ENCODE assay signal across 13 mouse cellular contexts in genomic region chr11:107705476-107706074, GRCm38 (mm10). TPM values are rescaled to one million over a fixed set of nuclear protein-coding genes. Genes with fewer than 3 reads are reported as not detected.
DNase-seq lines count a peak whose midpoint lies in the region; ATAC-seq and TF ChIP-seq lines count a peak whose summit lies in the region.
"Had no signal": no experiment of that assay in that cellular context is flagged by ENCODE, and none has a peak within 500 bp of the region (broad histone marks: within the 10 kb centered on the region; RNA-seq: fewer than 3 reads in every experiment).

No protein-coding gene starts in this region.

- H3K9me3 ChIP-seq in midbrain, embryonic 10.5 days (replicated peaks) = no peaks in the 10 kb centered on the region
- no peaks in the 10 kb centered on the region for H3K9me3 ChIP-seq in midbrain, embryonic 15.5 days
- no peaks in the 10 kb centered on the region for H3K9me3 ChIP-seq in hindbrain, postnatal 0 days (ENCODE audit: low read length)
- H3K9me3 ChIP-seq in forebrain, embryonic 15.5 days = no peaks in the 10 kb centered on the region
- no peaks in the 10 kb centered on the region for H3K9me3 ChIP-seq in stomach, postnatal 0 days (ENCODE audit: control insufficient read depth, low read length)
- H3K9me3 ChIP-seq: embryonic facial prominence, embryonic 10.5 days; forebrain, embryonic 12.5 days; liver, embryonic 13.5 days had no signal

- no peaks in the 10 kb centered on the region for H3K36me3 ChIP-seq in midbrain, embryonic 10.5 days
- no peaks in the 10 kb centered on the region for H3K36me3 ChIP-seq in midbrain, embryonic 15.5 days (replicated peaks)
- no peaks in the 10 kb centered on the region for H3K36me3 ChIP-seq in hindbrain, postnatal 0 days (ENCODE audit: insufficient read depth, low read length)
- H3K36me3 ChIP-seq in forebrain, embryonic 15.5 days = no peaks in the 10 kb centered on the region
- no peaks in the 10 kb centered on the region for H3K36me3 ChIP-seq in stomach, postnatal 0 days (ENCODE audit: control insufficient read depth, insufficient read depth, low read length)
- H3K36me3 ChIP-seq: embryonic facial prominence, embryonic 10.5 days; forebrain, embryonic 12.5 days; liver, embryonic 13.5 days had no signal

- no peak for DNase-seq in midbrain, embryonic 10.5 days (ENCODE audit: low spot score)
- DNase-seq in cerebellum, adult 2 months = peak; percentile 65 to 75
- no peak for DNase-seq in hindbrain, postnatal 0 days (ENCODE audit: low spot score)
- peak; percentile 60 for DNase-seq in lung, postnatal 25 days (ENCODE audit: low spot score)
- no peak for DNase-seq in stomach, postnatal 0 days (ENCODE audit: low spot score)
- DNase-seq: gastrocnemius, postnatal 14 days; liver, embryonic 13.5 days had no signal

- TF ChIP-seq POLR2A in cerebellum, adult 2 months (IDR thresholded peaks at IDR 0.05; ENCODE audit: borderline replicate concordance, insufficient read depth, low read length) = no peak

- ATAC-seq in midbrain, embryonic 15.5 days (replicated peaks) = no peak
- peak; percentile 11; the same call in 1 of the 2 replicates for ATAC-seq in hindbrain, postnatal 0 days
- no peak for ATAC-seq in forebrain, embryonic 15.5 days (replicated peaks)
- ATAC-seq in stomach, postnatal 0 days (ENCODE audit: low FRiP score, low TSS enrichment) = no peak
- ATAC-seq: intestine, postnatal 0 days had no signal

- H3K4me1 ChIP-seq in midbrain, embryonic 10.5 days = peaks cover 55% of the 10 kb centered on the region
- H3K4me1 ChIP-seq in midbrain, embryonic 15.5 days = peaks cover 30% of the 10 kb centered on the region; the same call in 1 of the 2 replicates
- peaks cover 22% of the 10 kb centered on the region for H3K4me1 ChIP-seq in cerebellum, adult 2 months (ENCODE audit: control insufficient read depth, insufficient read depth, low read length)
- peaks cover 18% of the 10 kb centered on the region for H3K4me1 ChIP-seq in hindbrain, postnatal 0 days (ENCODE audit: insufficient read depth, low read length)
- H3K4me1 ChIP-seq in forebrain, embryonic 15.5 days = peaks cover 9% of the 10 kb centered on the region
- no peaks in the 10 kb centered on the region for H3K4me1 ChIP-seq in stomach, postnatal 0 days (replicated peaks; ENCODE audit: control insufficient read depth, insufficient read depth)

- H3K27me3 ChIP-seq in midbrain, embryonic 10.5 days (ENCODE audit: low read depth, poor library complexity, severe bottlenecking) = peaks cover 54% of the 10 kb centered on the region
- H3K27me3 ChIP-seq in midbrain, embryonic 15.5 days (replicated peaks) = peaks cover 7% of the 10 kb centered on the region; the same call in 1 of the 2 replicates
- no peaks in the 10 kb centered on the region; the same call in 1 of the 2 replicates for H3K27me3 ChIP-seq in cerebellum, adult 2 months (ENCODE audit: control insufficient read depth, insufficient read depth, low read length)
- no peaks in the 10 kb centered on the region for H3K27me3 ChIP-seq in hindbrain, postnatal 0 days (ENCODE audit: insufficient read depth, low read length)
- no peaks in the 10 kb centered on the region for H3K27me3 ChIP-seq in forebrain, embryonic 15.5 days
- H3K27me3 ChIP-seq in stomach, postnatal 0 days (ENCODE audit: control insufficient read depth, insufficient read depth, low read length) = no peaks in the 10 kb centered on the region

- no peak overlapping the region for H3K9ac ChIP-seq in midbrain, embryonic 15.5 days
- H3K9ac ChIP-seq in hindbrain, postnatal 0 days (replicated peaks; ENCODE audit: low read length) = no peak overlapping the region
- no peak overlapping the region for H3K9ac ChIP-seq in forebrain, embryonic 15.5 days (replicated peaks)
- H3K9ac ChIP-seq in stomach, postnatal 0 days (ENCODE audit: low read length) = no peak overlapping the region
- H3K9ac ChIP-seq: forebrain, embryonic 12.5 days; liver, embryonic 13.5 days had no signal

- H3K4me2 ChIP-seq in midbrain, embryonic 15.5 days = no peak overlapping the region
- H3K4me2 ChIP-seq in hindbrain, postnatal 0 days (ENCODE audit: low read depth, low read length) = no peak overlapping the region
- no peak overlapping the region for H3K4me2 ChIP-seq in forebrain, embryonic 15.5 days (replicated peaks)
- H3K4me2 ChIP-seq in stomach, postnatal 0 days (replicated peaks; ENCODE audit: low read depth) = no peak overlapping the region
- H3K4me2 ChIP-seq: forebrain, embryonic 12.5 days; liver, embryonic 13.5 days had no signal

- no peak for TF ChIP-seq CTCF in cerebellum, adult 2 months (IDR thresholded peaks at IDR 0.05; ENCODE audit: borderline replicate concordance, insufficient read depth, low read depth, low read length)
- no peak for TF ChIP-seq CTCF in hindbrain, postnatal 0 days (IDR thresholded peaks at IDR 0.05; ENCODE audit: low read depth)
- TF ChIP-seq CTCF in stomach, postnatal 0 days (IDR thresholded peaks at IDR 0.05; ENCODE audit: low read depth) = no peak

- 78% methylated on average over 11 of the region's 11 CpGs for WGBS in midbrain, embryonic 10.5 days
- 59% methylated on average over 11 of the region's 11 CpGs for WGBS in midbrain, embryonic 15.5 days
- WGBS in cerebellum, adult 2 months = 29% methylated on average over 11 of the region's 11 CpGs
- 51% methylated on average over 11 of the region's 11 CpGs for WGBS in hindbrain, postnatal 0 days
- 65% methylated on average over 11 of the region's 11 CpGs for WGBS in forebrain, embryonic 15.5 days
- WGBS in stomach, postnatal 0 days = 57% methylated on average over 11 of the region's 11 CpGs

- TF ChIP-seq EP300 in stomach, postnatal 0 days (optimal IDR thresholded peaks at IDR 0.05) = no peak

- no peak overlapping the region for H3K4me3 ChIP-seq in midbrain, embryonic 10.5 days
- no peak overlapping the region for H3K4me3 ChIP-seq in midbrain, embryonic 15.5 days
- H3K4me3 ChIP-seq in cerebellum, adult 2 months (replicated peaks; ENCODE audit: insufficient read depth, low read depth, low read length) = no peak overlapping the region
- H3K4me3 ChIP-seq in hindbrain, postnatal 0 days (ENCODE audit: low read length) = no peak overlapping the region
- no peak overlapping the region for H3K4me3 ChIP-seq in forebrain, embryonic 15.5 days
- no peak overlapping the region for H3K4me3 ChIP-seq in stomach, postnatal 0 days (ENCODE audit: low read depth, low read length)
- H3K4me3 ChIP-seq: embryonic facial prominence, embryonic 10.5 days; forebrain, embryonic 12.5 days; liver, embryonic 13.5 days had no signal

- H3K27ac ChIP-seq in midbrain, embryonic 10.5 days (replicated peaks) = peak overlapping the region; percentile 9; the same call in 1 of the 2 replicates
- no peak overlapping the region for H3K27ac ChIP-seq in midbrain, embryonic 15.5 days
- no peak overlapping the region for H3K27ac ChIP-seq in cerebellum, adult 2 months (ENCODE audit: insufficient read depth, low read length)
- no peak overlapping the region for H3K27ac ChIP-seq in hindbrain, postnatal 0 days
- H3K27ac ChIP-seq in forebrain, embryonic 15.5 days (replicated peaks) = no peak overlapping the region
- H3K27ac ChIP-seq in stomach, postnatal 0 days (replicated peaks) = no peak overlapping the region
- H3K27ac ChIP-seq: embryonic facial prominence, embryonic 10.5 days; forebrain, embryonic 12.5 days; liver, embryonic 13.5 days had no signal

RNA-seq across cellular contexts. Expression of gene Cacng1, which starts 10.7 kb away (rescaled TPM):
- polyA plus RNA-seq in midbrain, embryonic 10.5 days (2016; fragmentation: Nextera tagmentation; extraction: Ambion mirVana) = 0.31 TPM in 1 of 2 replicates, not detected in the other
- 0.22 and 0.23 TPM in 2 replicates for polyA plus RNA-seq in midbrain, embryonic 15.5 days (2015; fragmentation: Nextera tagmentation; extraction: Ambion mirVana)
- 0.13 and 0.14 TPM in 2 replicates for polyA plus RNA-seq in cerebellum, adult 2 months (2012; rRNA removed)
- total RNA-seq in hindbrain, postnatal 0 days (2014; rRNA removed) = 0.89 and 1.1 TPM in 2 replicates
- polyA plus RNA-seq in hindbrain, postnatal 0 days (2015; fragmentation: Nextera tagmentation; extraction: Ambion mirVana) = 0.66 and 0.68 TPM in 2 replicates
- polyA plus RNA-seq in forebrain, embryonic 15.5 days (2015; fragmentation: Nextera tagmentation; extraction: Ambion mirVana) = 0.27 and 0.34 TPM in 2 replicates
- 0.21 and 0.22 TPM in 2 replicates for polyA plus RNA-seq in stomach, postnatal 0 days (2015; fragmentation: Nextera tagmentation; extraction: Ambion mirVana)
- total RNA-seq: monocyte, adult 5-6 weeks had no signal
- polyA plus RNA-seq: embryonic facial prominence, embryonic 10.5 days had no signal

Comparison
In these comparisons a context has a peak if more than half of its experiments do, and no peak if none do; other contexts are left out.
1. DNase-seq: peak in cerebellum, adult 2 months (2 of 2) and lung, postnatal 25 days (single experiment); none in midbrain, embryonic 10.5 days (single experiment), hindbrain, postnatal 0 days (single experiment) and stomach, postnatal 0 days (single experiment).